Mouse (Mus musculus) myocyte (in vitro differentiated cells): Measurements from ENCODE around the gene Rnf115.

Source experiments
- MYOG ChIP-seq, 3 experiments: IDR thresholded peaks; one replicate each; pipeline ENCODE4 v1.6.1; 2011; ENCODE audit warnings: control low read depth in 2 of 3, low read depth in 2 of 3, mild to moderate bottlenecking in 2 of 3; ENCODE audit not compliant: insufficient read length in 2 of 3, control insufficient read depth in 1 of 3, insufficient read depth in 1 of 3
- POLR2A ChIP-seq: IDR thresholded peaks from one replicate; pipeline ENCODE4 v1.6.1; 2011; ENCODE audit warnings: low read depth, mild to moderate bottlenecking, control low read depth, moderate library complexity; ENCODE audit not compliant: insufficient read length
- POLR2AphosphoS2 ChIP-seq: IDR thresholded peaks from one replicate; pipeline ENCODE4 v1.6.1; 2011; ENCODE audit warnings: low read depth, control low read depth; ENCODE audit not compliant: insufficient read length

- TF ChIP-seq POLR2AphosphoS2 (no peak), MYOG (IDR thresholded peaks at IDR 0.05; ENCODE audit: control insufficient read depth in 1 of 3, insufficient read depth in 1 of 3, insufficient read length in 2 of 3, low read depth in 2 of 3) (no peak), POLR2A (no peak)
Measured at GRCm38 (mm10) chr3:96808651-96809050, 81.2 kb downstream of the Rnf115 start.
